19 mouse cellular contexts compared by ENCODE assay signal in genomic region chr1:165789066-165789660, GRCm38 (mm10). TPM values are rescaled to one million over a fixed set of nuclear protein-coding genes. Genes with fewer than 3 reads are reported as not detected.
DNase-seq lines count a peak whose midpoint lies in the region; ATAC-seq lines count a peak whose summit lies in the region.
"Had no signal": no experiment of that assay in that cellular context is flagged by ENCODE, and none has a peak within 500 bp of the region (broad histone marks: within the 10 kb centered on the region; RNA-seq: fewer than 3 reads in every experiment).

No protein-coding gene starts in this region.

- no peak overlapping the region for H3K4me2 ChIP-seq in midbrain, embryonic 15.5 days
- no peak overlapping the region for H3K4me2 ChIP-seq in forebrain, embryonic 14.5 days (ENCODE audit: low read length)
- H3K4me2 ChIP-seq: intestine, embryonic 15.5 days; lung, embryonic 15.5 days; neural tube, embryonic 12.5 days; stomach, embryonic 15.5 days had no signal

- WGBS in midbrain, embryonic 10.5 days, result 78% methylated on average over 17 of the region's 17 CpGs
- WGBS in midbrain, embryonic 15.5 days, result 85% methylated on average over 17 of the region's 17 CpGs
- WGBS in forebrain, embryonic 14.5 days, result 86% methylated on average over 17 of the region's 17 CpGs

- peaks cover 17% of the 10 kb centered on the region for H3K4me1 ChIP-seq in midbrain, embryonic 10.5 days
- H3K4me1 ChIP-seq in midbrain, embryonic 15.5 days, result peaks cover 8% of the 10 kb centered on the region
- H3K4me1 ChIP-seq in forebrain, embryonic 14.5 days (ENCODE audit: control insufficient read depth, insufficient read depth, low read length), result peaks cover 2% of the 10 kb centered on the region; the same call in 1 of the 2 replicates
- H3K4me1 ChIP-seq: heart, embryonic 10.5 days; intestine, embryonic 15.5 days; stomach, embryonic 15.5 days had no signal

- no peak overlapping the region for H3K4me3 ChIP-seq in midbrain, embryonic 10.5 days
- no peak overlapping the region for H3K4me3 ChIP-seq in midbrain, embryonic 15.5 days
- H3K4me3 ChIP-seq in forebrain, embryonic 14.5 days (ENCODE audit: low read depth, low read length), result no peak overlapping the region
- H3K4me3 ChIP-seq: erythroblast, embryonic 14.5 days; heart, embryonic 10.5 days; intestine, embryonic 15.5 days; layer of hippocampus, adult 2 months; lung, embryonic 15.5 days; neural tube, embryonic 12.5 days; stomach, embryonic 15.5 days had no signal

- H3K27ac ChIP-seq in midbrain, embryonic 10.5 days (replicated peaks), result peak overlapping the region; percentile 14
- no peak overlapping the region for H3K27ac ChIP-seq in midbrain, embryonic 15.5 days
- H3K27ac ChIP-seq in forebrain, embryonic 14.5 days (ENCODE audit: low read depth, low read length), result no peak overlapping the region
- H3K27ac ChIP-seq: heart, embryonic 10.5 days; intestine, embryonic 15.5 days; layer of hippocampus, adult 2 months; lung, embryonic 15.5 days; neural tube, embryonic 12.5 days; stomach, embryonic 15.5 days had no signal

- ATAC-seq in midbrain, embryonic 15.5 days (replicated peaks), result no peak
- ATAC-seq in forebrain, embryonic 14.5 days, result no peak

- no peaks in the 10 kb centered on the region for H3K9me3 ChIP-seq in midbrain, embryonic 10.5 days (replicated peaks)
- no peaks in the 10 kb centered on the region for H3K9me3 ChIP-seq in midbrain, embryonic 15.5 days
- H3K9me3 ChIP-seq in forebrain, embryonic 14.5 days (replicated peaks; ENCODE audit: control insufficient read depth, low read length), result no peaks in the 10 kb centered on the region
- H3K9me3 ChIP-seq: heart, embryonic 10.5 days; intestine, embryonic 15.5 days; lung, embryonic 15.5 days; neural tube, embryonic 12.5 days; stomach, embryonic 15.5 days had no signal

- DNase-seq in midbrain, embryonic 10.5 days (ENCODE audit: low spot score), result no peak
- DNase-seq in T-cell, adult 2 months (ENCODE audit: low spot score), result peak; percentile 58
- peak; percentile 28 to 58 for DNase-seq in thymus, adult 18-20 months
- no peak for DNase-seq in MN1 (ENCODE audit: low spot score)
- no peak for DNase-seq in adrenal gland, postnatal 4 days (ENCODE audit: low spot score in 2 of 2)
- no peak for DNase-seq in forebrain, embryonic 14.5 days (ENCODE audit: low spot score)
- DNase-seq: adrenal gland, adult 2 months; cerebellum, adult 9-10 months; gastrocnemius, postnatal 14 days; midbrain, embryonic 14.5 days had no signal

- H3K36me3 ChIP-seq in midbrain, embryonic 10.5 days, result no peaks in the 10 kb centered on the region
- H3K36me3 ChIP-seq in midbrain, embryonic 15.5 days (replicated peaks), result no peaks in the 10 kb centered on the region
- no peaks in the 10 kb centered on the region for H3K36me3 ChIP-seq in forebrain, embryonic 14.5 days (ENCODE audit: control insufficient read depth, insufficient read depth, low read length)
- H3K36me3 ChIP-seq: heart, embryonic 10.5 days; intestine, embryonic 15.5 days; lung, embryonic 15.5 days; neural tube, embryonic 12.5 days; stomach, embryonic 15.5 days had no signal

- H3K27me3 ChIP-seq in midbrain, embryonic 10.5 days (ENCODE audit: low read depth, poor library complexity, severe bottlenecking), result no peaks in the 10 kb centered on the region; the same call in 1 of the 2 replicates
- H3K27me3 ChIP-seq in midbrain, embryonic 15.5 days (replicated peaks), result 0 out of 2 replicates have a peak, but pooled peaks cover 3% of the 10 kb centered on the region
- H3K27me3 ChIP-seq in forebrain, embryonic 14.5 days (replicated peaks; ENCODE audit: control insufficient read depth, insufficient read depth, low read length), result no peaks in the 10 kb centered on the region
- H3K27me3 ChIP-seq: intestine, embryonic 15.5 days; stomach, embryonic 15.5 days had no signal

- no peak overlapping the region for H3K9ac ChIP-seq in midbrain, embryonic 15.5 days
- no peak overlapping the region for H3K9ac ChIP-seq in forebrain, embryonic 14.5 days (ENCODE audit: low read length)
- H3K9ac ChIP-seq: intestine, embryonic 15.5 days; lung, embryonic 15.5 days; neural tube, embryonic 12.5 days; stomach, embryonic 15.5 days had no signal

RNA-seq across cellular contexts. Expression of gene Cd247, which starts 0.7 kb away (rescaled TPM):
- polyA plus RNA-seq in midbrain, embryonic 10.5 days (2016; fragmentation: Nextera tagmentation; extraction: Ambion mirVana), result 1.6 and 2.7 TPM in 2 replicates
- polyA plus RNA-seq in midbrain, embryonic 15.5 days (2015; fragmentation: Nextera tagmentation; extraction: Ambion mirVana), result 1.1 and 1.2 TPM in 2 replicates
- under 1 TPM; 0.45 to 0.48 TPM for total RNA-seq in adrenal gland, postnatal 4 days (2021)
- 0.97 and 1.6 TPM in 2 replicates for polyA plus RNA-seq in forebrain, embryonic 14.5 days (2014; fragmentation: Nextera tagmentation; extraction: Ambion mirVana)
- total RNA-seq: layer of hippocampus, adult 2 months; left cerebral cortex, adult 8-10 months had no signal

RNA-seq across cellular contexts. Expression of gene Creg1, which starts 25.6 kb away (rescaled TPM):
- polyA plus RNA-seq in midbrain, embryonic 10.5 days (2016; fragmentation: Nextera tagmentation; extraction: Ambion mirVana), result 31.7 and 36.1 TPM in 2 replicates
- polyA plus RNA-seq in midbrain, embryonic 15.5 days (2015; fragmentation: Nextera tagmentation; extraction: Ambion mirVana), result 29.3 and 31.6 TPM in 2 replicates
- total RNA-seq in adrenal gland, postnatal 4 days (2021), result 10 to 100 TPM; 43.2 to 44.4 TPM
- 26.0 and 28.8 TPM in 2 replicates for polyA plus RNA-seq in forebrain, embryonic 14.5 days (2014; fragmentation: Nextera tagmentation; extraction: Ambion mirVana)

Comparison
In these comparisons a context has a peak if more than half of its experiments do, and no peak if none do; other contexts are left out.
1. DNase-seq: peak in T-cell, adult 2 months (single experiment) and thymus, adult 18-20 months (2 of 2); none in midbrain, embryonic 10.5 days (single experiment), MN1 (single experiment), adrenal gland, postnatal 4 days (0 of 2) and forebrain, embryonic 14.5 days (single experiment).